Mouse (Mus musculus) common myeloid progenitor, adult 5-6 weeks (primary cell): ENCODE results near the gene Bicdl2. TPM values are rescaled to one million over a fixed set of nuclear protein-coding genes. Genes with fewer than 3 reads are reported as not detected.

Experiments
- ATAC-seq: replicated peaks from 2 replicates; pipeline ENCODE4 v1.8.0; 2016; ENCODE audit warnings: low read depth, mild to moderate bottlenecking, moderate TSS enrichment, inconsistent platforms; ENCODE audit not compliant: poor library complexity, severe bottlenecking
- total RNA-seq: library from RNA; stranded (forward); fragments of 200-1000, 187-1606 nt; gene quantifications from 2 replicates; pipeline ENCODE4 v1.2.3, GENCODE M21; 2017

Bicdl2 gene
- total RNA-seq, 1 experiment from 2014 or later = not detected

DNA sequence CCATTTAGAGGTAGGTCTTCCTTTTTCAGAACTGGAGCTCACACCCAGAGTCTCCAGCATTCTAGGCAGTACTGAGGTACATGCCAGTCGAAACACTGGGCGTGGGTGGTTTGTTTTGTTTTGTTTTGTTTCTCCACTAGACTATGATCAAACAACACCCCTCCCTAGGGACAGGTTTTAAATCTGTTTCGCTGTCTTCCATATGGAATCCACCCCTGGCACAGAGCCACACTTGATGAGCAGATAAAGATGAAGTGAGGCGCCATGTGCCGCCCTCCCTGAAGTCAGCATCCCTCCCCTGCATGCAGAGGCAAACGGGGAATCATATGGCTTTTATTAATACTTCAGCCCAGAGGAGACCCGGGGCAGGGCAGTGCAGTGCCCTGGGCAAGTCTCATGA is 44.4 kb downstream of the Bicdl2 start:
- no peak for ATAC-seq

DNA sequence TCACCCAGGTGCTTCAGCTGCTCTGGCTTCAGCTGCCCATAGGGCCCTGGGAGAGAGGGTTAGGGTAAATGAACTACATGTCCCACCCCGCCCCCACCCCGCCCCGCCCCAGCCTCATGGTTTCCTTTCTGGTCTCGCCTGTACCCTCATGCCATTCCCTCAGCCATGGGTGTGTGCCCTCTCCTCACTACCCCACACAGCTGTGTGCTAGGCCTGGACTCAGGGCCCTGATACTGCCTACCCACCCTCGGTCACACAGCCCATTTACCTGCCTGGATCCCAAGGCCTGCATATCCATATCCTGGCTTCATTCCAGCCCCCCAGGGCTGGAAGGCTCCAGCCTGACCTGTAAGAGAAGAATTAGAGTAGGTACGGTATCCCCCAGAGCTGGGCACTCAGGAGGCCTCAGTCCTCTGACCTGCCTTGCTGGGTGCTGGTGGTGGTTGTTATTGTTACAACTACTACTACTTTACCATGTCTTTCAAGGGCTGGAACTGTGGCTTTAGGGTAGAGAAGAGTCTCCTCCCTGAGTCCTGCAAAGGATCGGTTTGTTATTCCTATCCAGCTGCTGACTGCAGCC is 45.3 kb downstream of the Bicdl2 start:
- no peak for ATAC-seq

- ATAC-seq = peak; percentile 90
These were observed 45.9 kb downstream of the Bicdl2 start for GRCm38 (mm10) chr17:23706212-23706611.

DNA sequence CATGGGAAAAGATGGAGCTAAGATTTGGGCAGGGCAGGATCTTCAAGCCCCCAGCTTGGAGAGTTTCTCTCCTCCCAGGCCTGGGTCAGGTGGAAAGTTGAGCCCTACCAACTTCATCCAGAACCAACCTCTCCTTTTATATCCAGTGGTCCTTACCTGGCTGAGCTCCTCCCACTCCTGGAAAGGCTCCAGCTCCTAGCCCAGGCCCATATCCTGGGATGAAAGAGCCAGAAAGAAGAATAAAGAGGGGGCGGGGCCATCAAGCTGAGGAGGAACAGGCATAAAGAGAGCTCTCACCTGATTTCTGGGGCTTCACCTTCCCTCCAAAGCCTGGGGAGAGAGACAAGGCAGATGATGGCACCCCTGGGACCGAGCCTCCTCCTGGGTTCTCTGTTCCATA is 56.7 kb downstream of the Bicdl2 start:
- ATAC-seq = no peak

Other genes with a start within 250 kb of the Bicdl2 start
- not detected in 2 replicates for gene Vmn2r117, start 180.8 kb upstream of the Bicdl2 start, total RNA-seq
- gene Zfp213, start 96.3 kb upstream of the Bicdl2 start, total RNA-seq = 8.9 and 10.1 TPM in 2 replicates
- 0.14 and 1.8 TPM in 2 replicates for gene Zfp13, start 61.0 kb upstream of the Bicdl2 start, total RNA-seq
- gene Zscan10, start 59.6 kb upstream of the Bicdl2 start, total RNA-seq = not detected in 2 replicates
- gene Mmp25, start 15.2 kb upstream of the Bicdl2 start, total RNA-seq = 0.24 TPM in 1 of 2 replicates, not detected in the other
- gene Hcfc1r1, start 13.1 kb downstream of the Bicdl2 start, total RNA-seq = 19.2 and 26.9 TPM in 2 replicates
- 44.6 and 55.5 TPM in 2 replicates for gene Thoc6, start 13.4 kb downstream of the Bicdl2 start, total RNA-seq
- 10.1 and 13.2 TPM in 2 replicates for gene Tnfrsf12a, start 17.0 kb downstream of the Bicdl2 start, total RNA-seq
- 1.3 TPM in 1 of 2 replicates, not detected in the other for gene Cldn6, start 18.7 kb downstream of the Bicdl2 start, total RNA-seq
- gene Cldn9, start 23.5 kb downstream of the Bicdl2 start, total RNA-seq = not detected in 2 replicates
- not detected in 2 replicates for gene 1520401A03Rik, start 62.3 kb downstream of the Bicdl2 start, total RNA-seq
- 14.3 and 28.1 TPM in 2 replicates for gene Pkmyt1, start 65.8 kb downstream of the Bicdl2 start, total RNA-seq
- 4.4 and 5.3 TPM in 2 replicates for gene Paqr4, start 80.4 kb downstream of the Bicdl2 start, total RNA-seq
- not detected in 2 replicates for gene Kremen2, start 85.3 kb downstream of the Bicdl2 start, total RNA-seq
- gene Flywch1, start 111.1 kb downstream of the Bicdl2 start, total RNA-seq = 33.8 and 34.0 TPM in 2 replicates
- gene Flywch2, start 125.6 kb downstream of the Bicdl2 start, total RNA-seq = 0.46 and 4.6 TPM in 2 replicates
- 234 and 239 TPM in 2 replicates for gene Srrm2, start 130.0 kb downstream of the Bicdl2 start, total RNA-seq
- gene Elob, start 168.6 kb downstream of the Bicdl2 start, total RNA-seq = 96.2 and 130 TPM in 2 replicates
- not detected in 2 replicates for gene Prss33, start 175.6 kb downstream of the Bicdl2 start, total RNA-seq
- not detected in 2 replicates for gene Prss32, start 183.3 kb downstream of the Bicdl2 start, total RNA-seq
- gene Prss41, start 183.7 kb downstream of the Bicdl2 start, total RNA-seq = not detected in 2 replicates
- gene Prss21, start 207.6 kb downstream of the Bicdl2 start, total RNA-seq = not detected in 2 replicates
- gene Dcpp1, start 220.4 kb downstream of the Bicdl2 start, total RNA-seq = not detected in 2 replicates
- not detected in 2 replicates for gene Dcpp2, start 220.4 kb downstream of the Bicdl2 start, total RNA-seq